Mouse (Mus musculus): ENCODE results near the gene Cadm1.

Gene Cadm1

DNA sequence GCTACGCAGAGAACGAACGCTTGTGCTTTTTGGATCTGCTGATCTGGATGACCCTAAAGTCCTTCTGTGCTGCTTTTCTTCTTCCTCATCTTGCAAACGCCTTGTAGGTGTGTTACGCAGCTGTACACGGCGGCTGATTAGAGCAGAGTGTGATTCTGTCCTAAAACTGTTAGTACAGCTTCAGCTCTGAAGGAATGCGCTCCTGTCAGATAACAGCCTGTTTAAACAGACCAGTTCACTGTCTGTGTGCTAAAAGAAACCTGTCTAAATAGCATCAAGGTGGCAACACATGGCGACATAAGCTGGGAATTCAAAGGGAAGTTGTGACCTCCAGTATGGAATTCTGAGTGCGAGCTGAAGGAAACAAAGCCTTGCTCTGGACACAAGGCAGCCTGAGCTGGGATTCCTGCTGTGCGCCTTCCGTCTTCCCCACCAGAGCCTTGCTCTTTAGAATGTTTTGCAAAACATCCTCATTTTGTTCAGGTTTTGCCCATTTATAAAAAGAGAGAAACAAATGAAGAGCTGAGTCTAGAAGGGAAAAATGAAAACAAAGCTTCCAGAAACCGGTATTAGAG is 273.6 kb downstream of the Cadm1 start:
- DNase-seq = no peak

GRCm38 (mm10) chr9:47805658-47806057 is 275.7 kb downstream of the Cadm1 start:
- DNase-seq = no peak

DNA sequence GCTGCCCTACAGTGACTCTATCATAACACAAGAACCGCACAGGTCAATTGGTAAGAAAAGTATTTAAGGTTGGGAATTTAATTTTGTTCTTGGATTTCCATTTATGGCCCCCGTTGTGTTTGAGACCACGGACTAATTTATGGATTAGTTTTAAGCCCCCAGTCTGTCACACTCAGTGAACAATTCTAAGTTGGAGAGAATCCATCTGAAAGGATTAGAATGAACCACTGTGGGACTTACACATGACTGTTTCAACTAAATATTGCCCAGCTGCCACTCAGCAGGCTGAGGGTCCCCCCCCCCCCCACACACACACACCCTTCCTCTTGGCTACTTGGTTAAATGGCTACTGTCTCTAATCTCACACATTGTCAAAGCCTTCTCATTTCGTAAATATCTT is 295.7 kb downstream of the Cadm1 start:
- DNase-seq = no peak

DNA sequence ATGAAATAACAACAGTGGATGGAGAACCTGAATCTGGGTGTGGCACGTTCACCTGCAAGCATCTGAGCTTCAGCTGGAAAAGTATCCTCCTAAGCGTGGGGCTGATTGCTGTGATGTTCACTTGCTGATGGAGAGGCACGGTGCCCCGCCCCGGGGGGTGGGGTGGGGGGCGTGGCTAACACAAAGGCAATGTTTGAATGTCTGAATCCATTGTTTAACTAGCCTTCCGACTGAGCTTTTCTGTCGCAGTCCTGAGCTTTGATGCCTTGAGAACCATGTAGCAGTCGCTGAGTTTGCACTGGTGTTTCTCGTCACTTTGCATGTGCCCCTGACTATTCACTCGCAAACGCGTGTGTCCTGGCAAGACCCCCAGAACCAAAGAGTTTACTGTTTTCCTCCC is 298.8 kb downstream of the Cadm1 start:
- peak; percentile 7 for DNase-seq

DNA sequence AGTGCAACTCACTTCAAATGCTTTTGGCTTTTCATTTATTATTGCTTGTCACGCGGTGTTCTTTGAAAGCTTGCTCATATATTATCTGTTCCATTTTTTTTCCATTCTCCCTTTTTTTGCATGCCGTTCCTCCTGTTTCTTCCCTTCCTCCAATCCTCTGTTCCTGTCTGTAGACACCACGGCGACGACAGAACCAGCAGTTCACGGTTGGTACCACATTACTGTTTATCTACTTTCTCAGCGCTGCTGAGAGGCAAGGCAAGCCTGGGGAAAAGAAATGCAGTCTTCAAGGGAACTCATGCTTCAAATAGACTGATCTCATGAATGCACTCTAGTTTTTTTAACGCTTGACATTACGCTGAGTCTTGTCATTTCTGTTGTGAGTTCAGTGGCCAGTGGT is 299.2 kb downstream of the Cadm1 start:
- DNase-seq = no peak

DNA sequence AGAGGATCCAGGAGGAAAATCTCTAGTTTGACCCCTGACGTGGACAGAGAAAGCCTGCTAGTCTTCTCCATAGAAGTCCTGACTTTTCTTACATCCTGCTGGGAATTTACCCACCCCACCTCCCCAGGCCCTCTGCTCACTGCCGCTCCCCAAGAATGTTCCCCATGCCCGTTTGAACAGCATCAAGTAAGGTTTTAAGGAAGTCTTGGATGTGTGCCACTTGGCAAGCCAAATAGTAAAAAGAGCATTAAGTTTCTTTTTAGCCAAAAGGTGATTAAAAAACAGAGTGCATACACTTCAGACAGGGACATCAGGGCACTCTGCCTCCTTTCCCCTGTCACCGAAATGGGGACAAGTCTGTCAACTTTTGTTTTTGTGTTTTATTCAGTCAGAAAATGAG is 299.9 kb downstream of the Cadm1 start:
- no peak for DNase-seq

DNA sequence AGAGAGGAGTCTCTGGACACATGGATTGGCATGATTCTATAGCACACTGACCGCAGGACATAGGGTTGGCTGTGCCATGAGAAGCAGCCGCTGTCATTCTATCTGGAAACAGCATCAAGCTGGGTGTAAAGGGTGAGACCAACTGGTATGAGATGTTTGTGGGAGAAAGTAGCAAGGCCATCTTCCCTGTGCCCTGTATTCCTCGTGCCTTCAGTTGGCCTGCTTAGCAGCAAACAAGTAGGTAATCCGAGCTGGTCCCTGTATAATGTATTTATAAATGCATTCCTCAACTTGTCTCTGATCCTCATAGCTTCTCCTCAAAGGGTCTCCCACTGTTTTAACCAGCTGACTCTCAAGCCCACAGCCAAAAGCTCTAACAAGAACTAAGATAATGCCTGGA is 301.4 kb downstream of the Cadm1 start:
- no peak for DNase-seq

GRCm38 (mm10) chr9:47838170-47838569 is 308.2 kb downstream of the Cadm1 start:
- no peak for DNase-seq

- no peak for DNase-seq
These were observed 309.1 kb downstream of the Cadm1 start for GRCm38 (mm10) chr9:47838890-47839691.

DNA sequence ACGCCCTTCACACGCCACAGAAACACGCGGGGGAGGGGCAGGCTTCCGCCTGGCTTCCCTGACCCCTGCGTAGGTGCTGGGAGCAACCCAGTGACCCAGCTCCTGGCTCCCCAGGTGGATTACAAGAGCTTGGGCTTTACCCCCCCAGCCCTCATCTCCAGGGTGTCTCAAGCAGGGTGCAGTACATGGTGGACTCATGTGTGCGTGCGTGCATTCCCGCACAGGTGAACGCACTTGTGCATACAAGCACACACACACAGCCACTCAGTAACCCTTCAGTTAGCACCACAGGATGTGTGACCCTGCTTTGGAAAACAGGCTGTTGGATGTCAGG is 309.7 kb downstream of the Cadm1 start:
- DNase-seq = no peak

- DNase-seq = peak; percentile 20
These were observed 313.4 kb downstream of the Cadm1 start for GRCm38 (mm10) chr9:47843328-47843727.

GRCm38 (mm10) chr9:47846275-47846674 is 316.3 kb downstream of the Cadm1 start:
- DNase-seq = no peak

DNA sequence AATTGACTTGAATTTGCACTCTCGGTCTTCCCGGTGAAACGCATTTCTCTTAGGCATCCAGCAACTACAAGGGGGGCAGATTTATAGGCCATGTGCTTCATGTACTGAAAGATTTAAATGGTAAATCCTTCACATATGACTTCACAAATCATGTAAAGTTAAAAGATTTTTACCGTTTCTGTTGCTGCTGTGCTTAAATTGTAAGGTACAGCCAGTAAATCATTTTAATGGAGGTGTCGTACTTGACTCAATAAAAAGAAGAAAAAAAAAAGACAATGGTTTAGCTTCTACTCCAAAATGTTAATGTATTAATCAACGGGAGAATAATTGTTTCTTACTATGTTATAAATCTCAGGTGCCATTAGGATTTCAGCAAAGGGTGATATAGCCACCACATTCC is 317.0 kb downstream of the Cadm1 start:
- no peak for DNase-seq

- no peak for DNase-seq
These were observed 317.8 kb downstream of the Cadm1 start for GRCm38 (mm10) chr9:47847797-47848196.

DNA sequence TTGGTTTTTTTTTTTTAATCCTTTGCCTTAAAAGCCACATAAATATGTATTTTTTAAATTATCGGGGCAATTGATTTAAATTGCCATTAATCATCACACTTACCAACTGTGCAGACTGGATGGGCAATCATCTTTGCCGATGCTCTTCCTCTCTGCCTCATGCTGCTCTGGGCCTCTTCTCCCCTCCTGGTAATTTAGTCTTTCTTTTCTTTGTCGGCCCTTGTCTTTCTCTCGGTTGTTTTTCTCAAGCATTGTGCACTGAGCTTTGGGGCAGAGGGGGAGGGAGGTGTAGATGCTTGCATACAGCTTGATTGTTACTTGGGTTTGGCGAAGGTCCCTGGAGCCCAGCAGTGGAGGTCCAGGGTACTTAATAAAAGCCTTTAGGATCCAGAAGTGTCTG is 318.8 kb downstream of the Cadm1 start:
- no peak for DNase-seq

DNA sequence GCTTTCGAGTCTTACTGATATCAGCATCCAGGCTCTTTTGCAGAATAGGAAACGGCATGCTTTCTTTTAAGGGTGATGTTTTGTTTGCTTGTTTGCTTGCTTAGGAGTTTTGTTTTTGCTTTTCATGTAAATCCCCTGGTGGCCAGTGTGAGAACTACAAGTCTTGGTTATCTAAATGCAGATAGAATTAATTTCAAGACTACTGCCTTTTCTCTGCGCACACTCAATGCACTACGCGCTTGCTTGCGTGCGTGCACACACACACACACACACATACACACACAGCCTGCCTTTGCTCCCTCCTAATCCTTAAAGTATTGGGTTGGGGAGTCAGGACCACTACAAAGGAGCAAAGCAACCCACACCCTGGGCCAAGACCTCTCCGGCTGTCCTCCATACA is 326.3 kb downstream of the Cadm1 start:
- no peak for DNase-seq

GRCm38 (mm10) chr9:47857235-47857634 is 327.3 kb downstream of the Cadm1 start:
- no peak for DNase-seq

DNA sequence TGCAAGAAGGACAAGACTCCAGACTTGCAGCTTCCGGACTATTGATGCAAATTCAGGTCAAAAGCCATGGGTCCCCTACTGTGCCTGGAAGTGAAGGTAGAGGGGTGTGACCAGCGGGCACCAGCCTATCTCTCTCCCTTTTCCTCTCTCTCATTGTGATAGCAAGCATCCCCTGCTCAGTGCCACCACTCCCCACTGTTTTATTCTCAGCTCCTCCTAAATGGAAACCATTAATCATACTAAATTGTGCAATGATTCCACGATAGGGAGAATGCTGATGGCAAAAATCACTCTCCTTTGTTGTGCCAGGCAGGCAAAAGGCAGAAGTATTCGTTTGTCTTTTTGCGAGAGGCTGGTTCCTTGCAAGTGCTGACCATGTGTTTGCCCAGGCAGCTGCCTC is 328.2 kb downstream of the Cadm1 start:
- DNase-seq = no peak

GRCm38 (mm10) chr9:47858778-47859395 is 328.9 kb downstream of the Cadm1 start:
- DNase-seq = no peak

GRCm38 (mm10) chr9:47860994-47861393 is 331.0 kb downstream of the Cadm1 start:
- no peak for DNase-seq

GRCm38 (mm10) chr9:47861783-47862182 is 331.8 kb downstream of the Cadm1 start:
- DNase-seq = no peak

- DNase-seq = no peak
These were observed 336.0 kb downstream of the Cadm1 start for GRCm38 (mm10) chr9:47866001-47866400.

GRCm38 (mm10) chr9:47867474-47867873 is 337.5 kb downstream of the Cadm1 start:
- no peak for DNase-seq

- no peak for DNase-seq
These were observed 339.7 kb downstream of the Cadm1 start for GRCm38 (mm10) chr9:47869661-47870060.

All from cerebellum, adult 9-11 months (tissue).